In the genomic region with DNA sequence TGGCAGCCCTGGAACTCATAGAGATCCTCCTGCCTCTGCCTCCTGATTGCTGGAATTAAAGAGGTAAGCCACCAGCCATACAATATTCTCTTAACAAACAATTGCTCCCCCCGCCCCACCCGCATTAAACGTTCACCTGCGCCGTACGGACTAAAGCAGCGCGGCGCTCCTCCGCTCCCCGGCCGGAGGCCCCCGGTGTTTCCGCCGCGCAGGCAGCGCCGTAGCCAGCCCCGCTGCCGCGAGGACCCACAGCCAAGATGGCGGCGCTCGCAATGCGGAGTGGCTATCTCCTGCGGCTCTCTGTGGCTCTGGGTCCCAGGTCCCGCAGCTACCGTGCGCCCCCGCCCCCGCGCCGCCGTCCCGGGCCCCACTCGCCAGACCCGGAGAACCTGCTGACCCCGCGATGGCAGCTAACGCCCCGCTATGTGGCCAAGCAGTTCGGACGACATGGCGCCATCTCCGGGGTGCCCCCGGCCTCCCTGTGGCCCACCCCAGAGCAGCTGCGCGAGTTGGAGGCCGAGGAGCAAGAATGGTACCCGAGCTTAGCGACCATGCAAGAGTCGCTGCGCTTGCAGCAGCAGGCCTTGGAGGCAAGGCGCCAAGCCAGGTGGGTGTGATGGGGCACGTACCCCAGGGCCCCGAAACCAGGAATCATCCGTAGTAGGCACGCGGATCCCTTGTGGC, we compare ENCODE assay signal across 8 mouse cellular contexts. TPM values are rescaled to one million over a fixed set of nuclear protein-coding genes. Genes with fewer than 3 reads are reported as not detected.
DNase-seq lines count a peak whose midpoint lies in the region; ATAC-seq and TF ChIP-seq lines count a peak whose summit lies in the region.

No protein-coding gene starts in this region.

- no peaks in the 10 kb centered on the region for H3K9me3 ChIP-seq in hindbrain, embryonic 12.5 days (replicated peaks)

- peak overlapping the region; percentile 85 for H3K4me3 ChIP-seq in hindbrain, embryonic 12.5 days

- H3K27me3 ChIP-seq in Patski: no peaks in the 10 kb centered on the region
- no peaks in the 10 kb centered on the region for H3K27me3 ChIP-seq in hindbrain, embryonic 12.5 days

- 2% methylated on average over 59 of the region's 59 CpGs for WGBS in hindbrain, embryonic 12.5 days

- CTCF ChIA-PET in Patski (lab: Charles Lee): interaction anchor here (1.4 to 1.8 kb wide), 2 partner anchors 9 to 11 kb away, joined by 3 to 4 read pairs; no protein-coding TSS in a partner anchor

- peak overlapping the region; percentile 66 for H3K4me2 ChIP-seq in hindbrain, embryonic 12.5 days (replicated peaks)

- in situ Hi-C loops in Patski (cut with MboI; ENCODE audit: low pct_unique_long_range_greater_than_20kb): no loop called here

- DNase-seq in Patski (ENCODE audit: low read depth, low spot score): no peak
- DNase-seq in cerebellum, postnatal 14 days: peak; percentile 84 to 88
- peak; percentile 64 to 67 for DNase-seq in frontal cortex, postnatal 25 days (ENCODE audit: low spot score in 2 of 2)
- peak; percentile 59 for DNase-seq in left cerebral cortex, adult 11 months (ENCODE audit: low spot score)
- DNase-seq in lung, postnatal 25 days (ENCODE audit: low spot score): peak; percentile 81
- peak; percentile 85 for DNase-seq in ovary, postnatal 36 days (ENCODE audit: low spot score)
- peak; percentile 87 for DNase-seq in thymus, postnatal 25 days

- no peak for TF ChIP-seq CTCF in Patski (IDR thresholded peaks at IDR 0.05)

- H3K36me3 ChIP-seq in hindbrain, embryonic 12.5 days: peaks cover 33% of the 10 kb centered on the region

- peak; percentile 72 for ATAC-seq in Patski
- ATAC-seq in hindbrain, embryonic 12.5 days (ENCODE audit: low FRiP score): peak; percentile 70

- POLR2A ChIA-PET in Patski (lab: Charles Lee): interaction anchor here (0.6 to 1.6 kb wide), 4 partner anchors 11 to 171 kb away, joined by 3 read pairs; partner anchors contain the start of gene Nacc1

- H3K27ac ChIP-seq in hindbrain, embryonic 12.5 days: peak overlapping the region; percentile 95

- H3K4me1 ChIP-seq in hindbrain, embryonic 12.5 days: peaks cover 24% of the 10 kb centered on the region

- H3K9ac ChIP-seq in hindbrain, embryonic 12.5 days: peak overlapping the region; percentile 96

RNA-seq across cellular contexts. Expression of gene Gadd45gip1, which starts 0.9 kb away (rescaled TPM):
- polyA plus RNA-seq in Patski (2021): 31.8 TPM
- polyA plus RNA-seq in hindbrain, embryonic 12.5 days (2016; fragmentation: Nextera tagmentation; extraction: Ambion mirVana): 35.7 and 38.6 TPM in 2 replicates

RNA-seq across cellular contexts. Expression of gene Rad23a, which starts 8.3 kb away (rescaled TPM):
- 126 TPM for polyA plus RNA-seq in Patski (2021)
- polyA plus RNA-seq in hindbrain, embryonic 12.5 days (2016; fragmentation: Nextera tagmentation; extraction: Ambion mirVana): 88.8 and 101 TPM in 2 replicates

RNA-seq across cellular contexts. Expression of gene Dand5, which starts 9.6 kb away (rescaled TPM):
- polyA plus RNA-seq in Patski (2021): 12.5 TPM
- 6.6 and 7.1 TPM in 2 replicates for polyA plus RNA-seq in hindbrain, embryonic 12.5 days (2016; fragmentation: Nextera tagmentation; extraction: Ambion mirVana)

RNA-seq across cellular contexts. Expression of gene Calr, which starts 14.6 kb away (rescaled TPM):
- polyA plus RNA-seq in Patski (2021): 1,232 TPM
- polyA plus RNA-seq in hindbrain, embryonic 12.5 days (2016; fragmentation: Nextera tagmentation; extraction: Ambion mirVana): 792 and 820 TPM in 2 replicates

RNA-seq across cellular contexts. Expression of gene Farsa, which starts 24.6 kb away (rescaled TPM):
- polyA plus RNA-seq in Patski (2021): 79.6 TPM
- 92.2 and 98.9 TPM in 2 replicates for polyA plus RNA-seq in hindbrain, embryonic 12.5 days (2016; fragmentation: Nextera tagmentation; extraction: Ambion mirVana)
